Mouse (Mus musculus): ENCODE measurements around the gene Nacad.
"Not testable (repeated sequence)": the region's sequence is repeated elsewhere in the genome, so short reads cannot be mapped to it uniquely, and the experiment has no call there.

Gene Nacad

DNA sequence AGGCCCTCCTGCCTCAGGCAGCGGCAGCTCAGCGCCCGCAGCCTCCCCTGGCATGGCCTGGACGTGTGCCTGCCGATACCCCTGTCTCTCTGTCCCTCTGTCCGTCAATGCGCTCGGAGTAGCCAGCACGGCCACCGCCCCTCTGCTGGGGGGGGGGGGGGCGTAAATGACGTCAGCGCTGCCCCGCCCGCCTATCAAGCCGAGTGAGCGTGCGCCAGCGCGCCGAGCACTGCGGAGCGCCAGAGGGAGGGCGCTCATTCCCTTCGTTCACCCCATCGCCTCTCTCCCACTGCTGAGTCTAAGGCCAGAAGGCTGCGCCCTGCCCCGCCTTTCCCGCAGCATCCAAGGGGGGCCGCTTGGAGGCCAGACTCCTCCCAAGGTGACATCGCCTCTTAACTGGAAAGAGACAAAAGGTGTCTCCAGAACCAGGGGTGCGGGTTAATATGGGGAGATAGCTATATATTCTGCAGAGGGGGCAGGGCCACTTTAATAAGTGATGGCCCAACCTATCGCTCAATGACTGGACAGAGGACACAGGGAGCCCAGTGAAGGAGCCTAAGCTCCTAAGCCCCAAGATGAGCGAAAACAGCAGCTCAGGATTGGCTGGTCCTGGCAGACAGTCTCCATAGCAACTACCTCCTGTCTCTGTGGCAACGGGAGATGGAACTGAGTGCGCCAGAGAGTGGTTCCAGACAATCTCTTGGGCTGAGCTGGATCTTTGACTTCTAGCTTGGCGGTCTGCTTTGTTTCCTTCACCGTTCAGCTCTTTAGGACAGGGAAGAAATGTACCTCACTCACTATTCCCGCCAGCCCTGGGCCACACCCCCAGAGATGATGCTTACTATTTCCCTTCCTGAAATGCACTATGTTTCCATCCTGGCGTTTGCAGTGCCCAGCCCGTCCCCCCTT lies at the start of gene Nacad:
Nacad (minus strand) TSS at position 563 of the 909 bp plus-strand sequence.
- DNase-seq (ENCODE audit: low read depth, low spot score): no peak

DNA sequence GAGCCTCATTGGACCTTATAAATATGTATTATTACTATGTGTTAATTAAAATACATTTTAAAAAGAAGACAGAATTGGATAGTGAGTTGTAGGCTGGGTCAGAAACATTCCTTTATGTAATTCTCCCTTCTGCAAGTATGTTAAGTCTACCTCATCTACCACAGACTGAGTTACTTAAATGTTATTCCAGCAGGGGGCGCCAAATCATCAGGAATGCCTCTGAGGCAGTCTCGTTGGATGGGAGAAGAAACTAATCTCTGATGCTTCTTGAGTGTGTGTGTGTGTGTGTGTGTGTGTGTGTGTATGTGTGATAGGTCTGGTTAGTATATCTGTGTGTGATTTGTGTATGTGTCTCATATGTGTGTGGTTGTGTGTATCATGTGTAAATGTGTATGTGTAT lies 49.0 kb upstream of the Nacad start:
- DNase-seq (ENCODE audit: low read depth, low spot score): peak; percentile 87

DNA sequence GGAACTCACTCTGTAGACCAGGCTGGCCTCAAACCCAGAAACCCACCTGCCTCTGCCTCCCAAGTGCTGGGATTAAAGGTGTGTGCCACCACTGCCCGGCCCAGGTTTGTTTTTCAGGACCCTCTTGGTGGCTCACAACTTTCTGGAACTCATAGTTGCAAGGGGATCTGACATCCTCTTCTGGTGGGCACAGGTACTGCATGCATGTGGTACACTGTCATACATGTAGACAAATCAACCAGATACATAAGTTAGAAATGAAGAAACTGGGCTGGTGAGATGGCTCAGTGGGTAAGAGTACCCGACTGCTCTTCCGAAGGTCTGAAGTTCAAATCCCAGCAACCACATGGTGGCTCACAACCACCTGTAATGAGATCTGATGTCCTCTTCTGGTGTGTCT lies 47.1 kb upstream of the Nacad start:
- not testable (repeated sequence) for DNase-seq (ENCODE audit: low read depth, low spot score)

DNA sequence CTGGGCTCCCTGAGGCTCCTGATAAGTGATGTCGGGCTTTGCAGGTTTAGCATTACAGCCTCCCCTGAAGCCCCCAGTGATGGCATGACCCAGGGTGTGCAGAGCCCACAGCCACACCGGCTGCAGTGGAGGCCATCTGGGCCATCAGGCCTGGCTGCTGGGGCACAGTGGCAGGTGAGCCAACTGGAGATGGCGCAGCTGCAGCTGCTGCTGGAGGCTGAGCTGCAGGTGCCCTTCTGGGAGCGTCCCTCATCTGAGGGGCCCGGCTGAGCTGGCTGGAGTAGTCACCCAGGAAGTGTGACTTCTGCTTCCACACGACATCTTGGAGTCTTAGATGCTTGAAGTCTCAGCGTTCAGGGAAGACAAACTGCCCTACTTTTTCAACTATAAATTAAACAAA lies 44.7 kb upstream of the Nacad start:
- DNase-seq (ENCODE audit: low read depth, low spot score): no peak

DNA sequence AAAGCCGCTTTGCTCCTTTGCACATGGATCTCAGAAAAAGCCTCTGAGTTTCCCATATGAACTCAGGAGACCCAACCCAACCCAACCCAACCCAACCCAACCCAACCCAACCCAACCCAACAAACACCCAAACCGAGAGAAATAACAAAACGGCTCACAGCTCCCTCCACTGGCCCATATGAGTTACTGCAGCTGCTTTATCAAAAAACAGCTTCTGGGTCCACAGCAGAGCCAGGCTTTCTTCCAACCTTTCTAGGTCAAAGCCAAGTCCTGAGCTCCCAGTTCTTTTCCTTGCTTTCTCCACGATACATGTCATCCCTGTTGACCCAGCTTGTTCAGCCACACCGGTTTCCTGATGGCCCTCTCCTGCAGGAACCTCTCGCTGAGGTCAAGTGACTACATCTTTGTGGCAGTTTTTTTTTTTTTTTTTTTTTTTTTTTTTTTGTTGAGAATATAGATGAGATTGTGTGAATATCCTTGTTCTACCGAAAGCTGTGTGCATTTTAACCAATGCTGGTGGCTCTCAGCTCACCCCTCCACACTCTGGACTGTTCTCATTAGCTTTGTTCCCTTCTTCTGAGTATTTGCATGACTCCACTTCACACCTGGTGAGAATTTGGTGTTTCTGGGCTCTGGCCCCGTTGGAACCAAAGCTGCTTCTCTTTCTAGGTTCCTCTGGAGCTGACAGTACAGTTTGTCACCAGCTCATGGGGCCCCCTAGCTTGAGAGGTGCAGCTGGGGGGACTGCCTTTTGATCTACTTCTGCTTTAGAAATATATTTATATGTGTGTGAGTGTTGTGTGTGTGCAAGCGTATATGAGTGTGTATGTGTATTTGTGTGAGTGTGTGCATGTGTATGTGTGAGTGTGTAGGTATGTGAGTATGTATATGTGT lies 42.2 kb upstream of the Nacad start:
- peak; percentile 15 for DNase-seq (ENCODE audit: low read depth, low spot score)

DNA sequence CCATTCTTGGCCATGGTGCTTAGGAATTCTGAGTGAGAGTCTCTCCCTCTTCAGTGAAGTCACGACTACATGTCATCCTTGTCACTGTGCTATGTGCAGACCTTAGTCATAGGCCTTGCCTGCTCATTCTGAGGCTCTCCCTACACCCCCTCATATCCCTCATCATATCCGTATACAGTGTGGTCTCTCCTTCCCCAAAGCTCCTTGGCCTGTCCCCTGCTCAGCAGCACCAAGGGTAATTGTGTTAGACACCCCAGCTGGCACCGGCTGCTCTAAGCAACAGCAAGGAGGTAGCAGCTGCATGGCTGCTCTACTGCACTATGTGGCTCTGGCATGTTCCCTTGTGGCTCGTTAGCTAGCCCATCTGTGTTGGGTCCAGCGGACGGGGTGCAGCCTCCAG lies 38.7 kb upstream of the Nacad start:
- DNase-seq (ENCODE audit: low read depth, low spot score): no peak

DNA sequence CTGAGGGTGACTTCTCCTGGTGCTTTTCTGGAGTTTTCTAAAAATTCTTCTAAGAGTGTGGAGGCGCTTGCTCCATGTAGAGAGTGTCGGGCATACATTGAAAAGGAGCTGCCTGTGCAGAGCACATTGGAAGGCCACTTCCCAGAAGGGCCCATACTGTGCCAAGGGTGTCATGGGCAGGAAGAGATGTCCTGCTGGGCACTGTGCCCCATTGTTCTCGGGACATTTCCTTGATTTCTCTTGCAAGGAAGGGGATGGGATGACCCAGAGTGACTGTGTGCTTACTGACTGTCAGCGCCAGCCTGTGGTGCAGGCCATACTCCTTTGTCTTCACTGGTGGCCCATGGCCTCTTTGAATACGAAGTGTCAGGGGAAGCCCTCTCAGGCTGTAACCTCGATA lies 33.2 kb upstream of the Nacad start:
- no peak for DNase-seq (ENCODE audit: low read depth, low spot score)

DNA sequence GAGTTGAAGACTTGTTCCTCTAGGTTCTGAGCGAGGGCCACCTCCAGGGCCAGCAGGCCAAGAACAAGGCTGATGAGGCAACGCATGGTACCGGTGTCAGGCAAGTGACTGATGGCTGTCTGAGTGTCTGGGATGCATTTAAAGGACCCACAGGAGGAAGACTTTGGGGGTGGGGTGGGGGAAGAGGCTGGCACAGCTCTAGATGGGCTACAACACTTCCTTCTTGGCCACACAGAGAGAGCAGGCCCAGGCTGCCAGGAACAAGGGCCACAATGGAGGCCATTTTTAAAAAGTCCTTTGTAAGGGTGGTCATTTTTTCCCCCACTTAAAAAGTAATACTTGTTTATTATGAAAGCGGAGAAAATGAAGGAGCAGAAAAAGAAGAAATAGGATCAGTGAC lies 32.7 kb upstream of the Nacad start, which contains the start of gene Wap:
Wap (minus strand) TSS at position 101 of the 400 bp plus-strand sequence.
- no peak for DNase-seq (ENCODE audit: low read depth, low spot score)

DNA sequence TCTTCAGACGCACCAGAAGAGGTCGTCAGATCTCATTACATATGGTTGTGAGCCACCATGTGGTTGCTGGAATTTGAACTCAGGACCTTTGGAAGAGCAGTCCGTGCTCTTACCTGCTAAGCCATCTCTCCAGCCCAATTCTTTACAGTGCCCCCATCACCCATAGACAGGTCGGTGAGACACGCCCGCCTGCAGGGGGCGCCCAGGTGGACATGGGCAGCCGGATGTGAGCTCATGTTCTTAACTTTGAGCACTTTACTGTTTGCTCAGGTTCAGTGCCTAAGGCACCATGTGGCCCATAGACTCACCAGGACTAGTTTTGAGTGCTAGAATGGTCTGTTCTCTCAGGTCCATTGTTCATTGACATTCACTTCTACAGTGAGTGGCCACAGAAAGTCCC lies 30.3 kb upstream of the Nacad start:
- no peak for DNase-seq (ENCODE audit: low read depth, low spot score)

DNA sequence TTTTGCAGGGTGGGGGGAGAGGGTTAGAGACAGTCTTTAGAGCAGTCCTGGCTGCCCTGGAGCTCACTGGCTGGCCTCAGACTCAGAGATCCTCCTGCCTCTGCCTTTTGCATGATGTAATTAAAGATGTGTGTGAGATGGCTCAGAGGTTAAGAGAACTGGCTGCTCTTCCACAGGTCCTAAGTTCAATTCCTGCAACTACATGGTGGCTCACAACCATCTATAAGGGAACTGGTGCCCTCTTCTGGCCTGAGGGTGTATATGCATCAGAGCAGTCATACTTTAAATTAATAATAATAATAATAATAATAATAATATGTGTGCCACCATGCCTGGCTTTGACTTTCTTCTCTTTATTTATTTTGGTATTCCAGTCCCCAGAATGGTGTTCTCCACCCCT lies 23.8 kb upstream of the Nacad start:
- peak; percentile 67 for DNase-seq (ENCODE audit: low read depth, low spot score)

DNA sequence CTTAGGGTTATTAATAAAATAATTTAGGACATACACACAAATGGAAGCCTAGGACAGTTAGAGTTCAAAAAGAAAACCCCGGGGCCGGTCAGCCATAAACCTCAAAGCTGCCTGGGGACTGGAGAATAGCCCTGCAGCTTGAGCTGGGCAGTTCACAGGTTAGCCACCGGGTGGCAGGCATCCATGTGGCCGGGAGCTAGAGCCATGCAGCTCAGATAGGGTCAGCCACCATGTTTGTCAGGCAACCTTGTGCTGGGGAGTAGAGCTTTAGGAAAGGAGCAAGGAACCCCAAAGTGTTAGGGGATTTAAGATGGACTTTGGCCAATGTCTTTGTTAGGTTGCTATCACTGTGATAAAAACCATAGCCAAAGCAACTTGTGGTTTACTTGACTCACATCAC lies 22.7 kb upstream of the Nacad start:
- peak; percentile 55 for DNase-seq (ENCODE audit: low read depth, low spot score)

DNA sequence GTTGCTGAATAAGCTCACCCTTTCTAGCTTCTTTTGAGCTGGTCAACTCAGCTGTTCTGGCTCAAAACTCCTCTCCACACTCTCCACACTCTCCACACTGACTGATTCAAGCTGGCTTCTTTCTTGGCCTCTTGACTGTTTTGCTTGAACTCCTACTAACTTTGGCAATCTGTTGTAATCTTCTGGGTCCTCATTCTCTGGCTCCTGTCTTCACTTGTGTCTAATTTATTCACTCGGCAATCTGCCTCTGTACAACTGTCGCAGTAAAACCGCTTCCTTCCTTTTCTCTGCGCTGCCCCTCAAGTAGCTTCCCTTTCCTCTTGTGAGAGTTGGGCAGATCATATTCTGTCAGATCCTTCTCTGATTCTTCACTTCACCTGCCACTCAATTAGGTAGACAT lies 21.9 kb upstream of the Nacad start:
- peak; percentile 71 for DNase-seq (ENCODE audit: low read depth, low spot score)

DNA sequence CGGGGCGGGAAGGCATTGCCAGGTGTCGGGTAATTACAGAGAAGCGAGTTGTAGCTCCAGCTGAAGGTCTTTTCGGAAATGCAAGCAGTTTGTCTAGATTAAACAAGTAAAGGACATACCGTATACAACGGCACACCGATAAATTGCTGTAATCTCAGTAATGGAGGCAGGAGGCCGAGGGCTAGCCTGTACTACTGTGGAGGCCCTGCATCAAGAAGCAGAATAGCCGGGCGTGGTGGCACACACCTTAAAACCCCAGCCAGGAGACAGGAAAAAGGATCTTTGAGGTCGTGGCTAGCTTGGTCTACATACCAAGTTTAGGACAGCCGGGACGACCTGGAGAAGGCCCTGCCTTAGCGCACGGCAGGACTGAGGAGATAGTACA lies 20.5 kb upstream of the Nacad start:
- DNase-seq (ENCODE audit: low read depth, low spot score): no peak

DNA sequence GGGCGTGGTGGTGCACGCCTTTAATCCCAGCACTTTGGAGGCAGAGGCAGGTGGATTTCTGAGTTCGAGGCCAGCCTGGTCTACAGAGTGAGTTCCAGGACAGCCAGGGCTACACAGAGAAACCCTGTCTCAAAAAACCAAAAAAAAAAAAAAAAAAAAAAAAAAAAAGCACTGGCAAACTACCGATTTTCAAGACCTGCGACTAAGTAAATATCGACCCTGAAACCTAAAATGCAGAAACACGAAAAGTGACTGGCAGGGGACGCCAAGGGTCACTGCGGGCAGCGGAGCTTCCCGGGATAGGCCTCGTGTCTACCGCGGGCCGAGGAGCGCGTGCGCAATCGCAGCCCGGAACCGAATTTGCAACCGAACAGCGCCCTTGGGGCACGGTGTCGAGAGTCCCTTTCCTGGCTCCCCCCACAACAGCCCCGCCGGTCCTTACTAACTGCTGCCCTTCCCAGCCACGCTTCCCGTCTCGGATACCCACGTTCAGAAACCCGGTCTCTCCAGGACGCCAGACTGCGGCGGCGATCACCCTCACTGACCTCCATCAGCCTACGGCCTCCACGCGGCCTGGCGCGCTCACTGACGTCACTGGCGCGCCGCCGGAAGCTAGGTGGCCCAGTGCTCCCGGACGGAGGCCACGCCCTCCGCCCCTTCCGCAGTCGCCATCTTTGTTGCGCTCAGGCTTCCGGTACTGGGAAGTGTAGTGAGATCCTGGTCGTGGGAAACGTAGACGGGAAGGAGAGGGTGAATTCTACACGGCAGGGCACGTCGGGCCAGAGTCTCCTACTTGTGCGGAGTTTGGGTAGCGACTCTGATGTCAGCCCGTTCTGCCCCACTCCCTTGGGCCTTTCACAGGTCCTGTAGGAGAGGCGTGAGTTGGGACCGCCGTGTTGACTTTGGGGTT lies 19.9 kb upstream of the Nacad start, which contains the start of gene Tbrg4:
Tbrg4 (minus strand) TSS at position 590 of the 910 bp plus-strand sequence.
- DNase-seq (ENCODE audit: low read depth, low spot score): peak; percentile 97

DNA sequence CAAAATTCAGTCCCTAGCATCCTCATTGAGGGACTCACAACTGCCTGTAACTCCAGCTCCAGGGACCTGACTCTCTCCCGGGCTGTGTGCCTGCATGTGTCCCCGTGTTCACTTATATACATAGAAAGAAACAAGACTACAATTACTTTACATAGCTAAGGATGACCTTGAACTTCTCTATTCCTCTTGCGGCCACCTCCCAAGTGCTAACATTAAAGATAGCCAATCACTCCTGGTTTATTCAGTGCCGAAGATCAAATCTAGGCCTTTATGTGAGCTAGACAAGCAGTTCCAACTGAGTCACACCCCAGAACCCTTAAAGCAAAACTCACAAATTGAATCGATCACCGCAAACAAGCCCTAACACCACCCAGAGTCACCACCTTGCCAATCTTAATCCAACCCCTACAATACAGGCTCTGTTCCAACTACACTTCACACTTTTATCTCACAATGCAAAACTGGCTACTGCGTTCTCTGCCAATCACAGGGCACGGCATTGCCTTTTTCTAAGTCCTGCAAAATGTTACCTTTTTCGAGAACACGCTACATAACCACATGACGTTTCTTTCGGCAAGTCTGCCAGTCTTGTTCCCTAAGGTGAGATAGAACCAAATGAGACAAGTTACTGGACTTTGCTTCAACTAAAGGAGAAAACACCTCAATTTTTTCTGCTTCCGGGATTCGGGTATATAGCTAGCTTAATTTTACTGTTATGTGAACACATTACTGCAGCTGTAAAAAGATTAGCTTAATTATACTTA lies 18.9 kb upstream of the Nacad start:
- no peak for DNase-seq (ENCODE audit: low read depth, low spot score)

DNA sequence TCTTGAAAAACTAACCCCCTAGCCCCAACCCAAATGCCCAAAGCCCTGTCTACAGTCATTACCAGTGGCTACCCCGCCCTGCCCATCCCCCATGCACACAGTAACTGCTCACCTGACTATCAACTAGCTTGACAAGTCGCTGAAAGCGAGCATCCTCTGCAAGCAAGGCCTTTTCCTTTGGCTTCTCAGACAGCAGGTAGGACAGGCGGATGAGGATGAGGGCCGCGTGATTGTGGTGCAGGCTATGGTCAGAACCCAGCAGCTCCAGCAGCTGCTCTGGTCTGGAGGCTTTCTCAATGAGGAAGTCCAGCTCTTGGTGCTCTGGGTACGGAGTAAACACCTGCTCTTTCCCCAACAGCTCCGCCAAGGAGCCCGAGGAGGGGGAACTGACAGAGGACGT lies 17.9 kb upstream of the Nacad start:
- DNase-seq (ENCODE audit: low read depth, low spot score): no peak

DNA sequence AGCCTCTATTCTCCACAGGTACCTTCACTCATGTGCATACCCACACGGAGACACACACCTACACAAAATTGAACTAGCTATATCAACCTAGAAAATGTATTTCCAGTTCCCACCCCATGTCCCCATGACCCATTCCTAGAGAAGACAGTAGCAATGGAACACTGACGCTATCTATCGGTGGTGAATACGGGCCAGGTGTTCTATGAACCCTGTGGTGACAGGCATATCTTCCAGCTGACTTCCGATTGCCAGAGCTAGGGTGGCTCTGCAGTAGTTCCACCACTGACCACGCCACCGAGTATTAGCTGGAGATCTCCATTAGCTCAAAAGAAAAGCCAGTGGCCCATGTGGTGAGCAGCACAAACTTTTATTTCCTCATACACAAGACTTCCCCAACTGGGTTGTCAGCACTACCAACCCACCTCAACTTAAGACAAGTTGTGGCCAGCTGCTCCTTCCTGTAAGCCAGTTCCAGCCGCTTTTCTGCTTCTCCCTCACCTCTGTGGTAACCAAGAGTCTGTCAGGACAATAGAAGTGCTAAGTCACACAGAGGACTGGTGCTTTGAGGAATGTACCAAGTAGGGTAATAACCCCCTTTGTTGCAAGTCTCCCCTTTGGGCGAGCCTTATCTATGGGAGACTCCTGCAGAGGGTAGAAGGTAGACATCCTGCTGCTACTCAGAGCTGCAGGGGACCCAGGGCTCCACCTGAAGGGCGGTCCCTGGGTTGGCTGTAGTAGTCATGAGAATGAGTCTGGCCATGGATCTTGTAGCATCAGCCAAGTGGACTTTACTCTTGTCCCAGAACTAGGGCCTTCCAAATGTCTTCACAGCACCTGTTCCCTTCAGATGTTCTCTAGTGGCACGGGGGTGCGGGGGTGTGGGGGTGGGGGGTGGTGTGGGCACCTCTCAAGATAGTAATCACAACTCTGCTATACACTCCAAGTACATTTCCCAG lies 9.7 kb upstream of the Nacad start:
- DNase-seq (ENCODE audit: low read depth, low spot score): no peak

DNA sequence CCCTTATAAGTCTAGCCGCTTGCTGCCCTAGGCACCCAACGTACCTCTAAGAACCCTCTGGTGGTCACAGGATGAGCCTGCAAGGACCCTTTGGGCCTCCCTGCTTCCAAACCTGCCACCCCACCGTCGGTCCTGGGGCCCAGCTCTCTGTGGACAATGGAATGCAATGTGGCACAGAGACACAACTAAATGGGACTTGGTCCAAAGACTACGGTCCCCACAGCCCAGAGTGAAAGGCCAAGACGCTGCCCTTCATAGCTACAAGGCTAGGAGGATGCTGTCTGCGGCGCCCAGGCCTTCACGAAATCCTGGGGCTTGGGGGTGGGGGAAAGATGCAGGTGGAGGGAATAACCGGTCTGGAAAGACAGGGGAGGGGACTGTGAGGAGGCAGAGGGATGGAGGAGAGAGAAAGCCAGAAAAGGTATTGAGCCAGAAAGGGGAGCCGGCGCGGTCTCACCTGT lies 802 bp downstream of the Nacad start:
- DNase-seq (ENCODE audit: low read depth, low spot score): no peak

DNA sequence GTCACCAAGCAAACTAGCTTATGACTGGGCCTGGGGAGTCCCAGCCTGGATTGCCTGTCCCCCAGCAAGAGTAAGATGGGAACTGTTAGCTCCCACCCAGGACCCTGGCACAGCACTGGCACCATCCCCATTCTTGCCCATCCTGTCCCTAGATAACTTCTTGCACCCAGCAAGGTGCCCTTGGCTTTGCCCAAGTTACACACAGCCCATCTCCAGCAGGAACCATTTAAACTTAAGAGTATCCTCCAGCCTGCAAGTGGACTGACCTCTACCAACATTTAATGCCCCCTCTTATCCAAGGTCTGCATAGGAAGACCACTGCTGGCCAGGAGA lies 1.3 kb downstream of the Nacad start:
- no peak for DNase-seq (ENCODE audit: low read depth, low spot score)
